Mouse (Mus musculus): ENCODE measurements around the gene Prkce.

Prkce gene

DNA sequence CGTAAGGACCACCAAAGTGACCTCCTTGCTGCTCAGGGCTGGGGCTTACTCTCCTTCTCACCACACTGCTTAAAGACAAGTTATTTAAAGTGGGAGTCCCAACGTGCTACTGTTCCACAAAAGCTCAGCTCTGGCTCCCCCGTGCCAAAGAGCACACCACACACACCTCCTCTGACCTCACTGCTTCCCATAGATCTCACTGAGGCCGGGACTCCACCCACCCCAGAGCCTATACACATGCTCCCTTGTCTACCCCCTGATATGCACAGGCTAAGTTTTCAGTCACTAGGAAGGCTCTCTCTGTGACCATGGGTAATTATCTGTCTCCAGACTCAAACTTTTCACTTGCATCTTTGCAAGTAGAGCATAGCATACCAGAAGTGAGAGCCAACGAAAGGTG lies 170.7 kb downstream of the Prkce start:
- no peak for DNase-seq

DNA sequence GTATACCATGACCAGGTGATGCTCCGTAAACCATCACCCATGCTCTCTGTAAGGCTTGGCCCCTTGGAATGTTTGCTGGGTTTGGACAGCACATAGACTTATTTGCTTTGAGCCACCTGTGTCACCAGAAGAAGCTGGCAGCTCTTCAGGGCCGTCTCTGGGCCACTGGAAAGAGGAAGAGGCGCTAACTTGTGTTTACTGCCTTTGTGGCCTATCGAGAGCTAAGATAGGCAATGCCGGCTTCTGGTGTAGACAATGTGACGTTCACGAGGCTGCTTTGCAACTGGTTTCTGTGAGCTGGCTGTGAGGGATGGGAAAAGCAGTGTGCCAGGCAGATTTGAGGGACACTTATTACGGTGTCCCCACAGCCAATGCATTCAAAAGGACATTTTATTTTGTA lies 176.4 kb downstream of the Prkce start:
- DNase-seq, result peak; percentile 26 to 42

DNA sequence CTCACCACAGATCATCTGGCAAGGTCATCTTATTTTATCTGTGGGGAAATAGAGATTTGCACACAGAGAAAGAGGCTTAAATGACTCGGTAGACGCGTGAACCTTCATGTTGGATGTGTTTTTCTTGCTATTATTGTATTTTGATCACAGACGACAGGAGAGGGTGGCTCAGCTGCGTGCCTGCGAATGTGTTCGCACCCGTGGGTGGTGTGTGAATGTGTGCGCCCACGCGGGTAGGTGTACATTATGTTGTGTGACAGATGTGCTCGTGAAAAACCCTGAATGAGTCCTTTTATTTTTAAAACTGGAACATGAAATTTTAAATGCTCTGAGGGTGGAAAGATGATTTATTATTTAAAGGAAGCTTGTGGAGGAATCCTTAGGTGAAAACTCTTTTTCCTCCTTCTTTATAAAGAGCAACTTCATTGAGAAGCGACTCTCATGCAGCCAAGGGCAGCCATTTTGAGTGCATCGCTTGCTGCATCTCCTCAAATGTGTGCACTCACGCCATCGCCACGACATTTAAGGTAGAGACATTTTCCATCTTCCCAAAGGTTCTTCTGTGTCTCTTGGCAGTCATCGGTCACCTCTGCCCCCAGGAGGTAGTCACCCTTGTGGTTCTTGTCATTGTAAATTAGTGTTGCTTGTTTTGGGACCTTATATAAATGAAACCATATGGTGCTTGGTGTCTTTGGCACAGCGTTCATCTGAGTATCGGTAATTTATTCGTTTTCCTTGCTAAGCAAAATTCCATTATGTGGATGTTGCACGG lies 177.8 kb downstream of the Prkce start:
- DNase-seq, result no peak

DNA sequence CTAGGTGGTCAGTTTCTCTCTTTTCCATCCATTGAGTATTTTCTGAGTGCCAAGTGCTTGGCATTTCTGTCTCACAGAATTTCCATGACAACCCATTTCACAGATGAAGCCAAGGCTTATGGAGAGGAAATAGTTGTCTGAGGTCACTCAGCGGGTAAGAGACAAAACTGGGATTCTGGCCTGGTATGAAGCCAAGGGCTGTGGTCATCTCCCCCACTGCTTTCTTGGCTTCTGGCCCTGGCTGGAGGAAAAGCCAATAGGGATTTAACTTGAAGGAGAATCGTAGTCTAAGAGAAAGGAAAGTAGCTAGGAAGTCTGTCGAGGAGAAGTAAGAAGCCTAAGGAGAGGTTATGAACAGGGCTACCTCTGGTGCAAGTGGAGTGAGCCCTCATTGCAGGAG lies 182.7 kb downstream of the Prkce start:
- peak; percentile 40 to 53 for DNase-seq

DNA sequence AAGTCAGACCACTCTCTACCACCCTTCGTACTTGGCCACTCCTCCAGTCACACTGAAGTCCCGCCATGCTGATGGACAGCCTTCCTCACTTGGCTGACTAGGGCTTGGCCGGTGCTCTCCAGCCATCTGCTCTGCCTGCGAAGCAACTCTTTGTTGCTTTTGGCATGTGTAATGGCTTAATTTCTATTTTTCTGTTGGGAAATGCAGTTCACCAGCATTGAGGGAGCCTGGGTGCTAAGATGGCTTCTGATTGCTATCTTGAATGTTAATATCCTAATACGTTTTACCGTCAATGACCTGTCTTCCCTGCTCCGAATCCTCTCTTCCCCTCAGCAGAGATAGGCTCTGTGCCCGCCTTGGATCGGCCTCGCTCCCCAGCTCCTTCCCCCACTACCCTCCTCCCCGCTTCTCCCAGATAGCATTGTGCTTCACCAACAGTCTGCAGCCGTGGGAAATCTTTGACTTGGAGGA lies 183.2 kb downstream of the Prkce start:
- DNase-seq, result no peak

DNA sequence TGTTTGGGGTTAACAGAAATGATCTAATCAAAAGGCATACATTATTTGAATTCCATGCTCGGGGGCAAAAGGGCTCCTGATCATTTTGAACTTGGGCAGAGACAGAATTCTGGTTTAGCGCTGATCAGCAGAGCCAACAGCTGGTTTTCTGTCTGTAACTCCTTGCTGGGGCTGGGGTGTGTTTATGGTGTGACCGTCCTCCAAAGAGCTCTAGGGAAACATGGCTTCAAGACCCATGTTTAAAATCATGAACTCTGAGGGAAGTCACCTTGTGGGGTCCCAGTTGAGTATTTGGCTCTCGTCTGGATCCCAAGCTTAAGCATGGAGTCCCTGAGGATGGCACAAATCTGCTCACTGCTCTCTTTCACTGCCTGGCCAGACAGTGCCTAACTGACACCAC lies 183.7 kb downstream of the Prkce start:
- DNase-seq, result no peak

DNA sequence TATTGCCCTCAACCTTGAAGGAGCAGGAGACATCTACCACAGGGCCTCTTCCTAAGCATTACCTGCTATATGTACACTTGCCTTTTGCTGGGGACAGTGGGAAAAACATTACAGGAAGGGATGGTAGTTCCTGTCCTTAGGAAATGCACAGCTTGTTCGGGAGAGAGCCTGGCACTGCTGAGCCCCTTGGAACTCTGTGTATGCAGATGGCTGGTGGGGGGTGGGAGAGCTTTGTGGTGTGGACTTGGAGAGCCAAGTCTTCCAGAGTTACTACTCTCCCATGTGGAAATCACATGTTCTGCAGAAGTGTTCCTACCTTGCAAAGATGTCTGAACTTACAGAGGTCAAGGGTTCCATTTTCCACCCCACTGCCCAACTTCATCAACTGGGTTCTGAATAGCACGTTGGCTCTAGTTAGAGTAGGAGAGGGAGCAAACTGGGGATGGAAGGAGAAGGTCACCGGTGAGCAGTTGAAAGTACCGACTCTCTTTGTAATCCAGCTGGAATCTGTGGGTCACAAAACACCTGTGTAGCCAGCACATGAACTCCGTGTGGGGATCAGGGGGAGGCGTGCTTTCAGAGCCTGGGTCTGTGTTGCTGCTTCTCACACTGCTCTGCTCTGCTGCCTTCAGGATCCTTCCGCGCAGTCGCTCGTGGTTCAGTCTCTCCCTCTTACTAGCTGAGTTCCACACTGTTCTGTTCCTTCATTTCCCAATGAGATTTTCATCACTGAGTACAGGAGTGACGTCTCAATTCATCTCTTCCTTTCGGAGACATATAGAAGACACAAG lies 184.9 kb downstream of the Prkce start:
- DNase-seq, result no peak

DNA sequence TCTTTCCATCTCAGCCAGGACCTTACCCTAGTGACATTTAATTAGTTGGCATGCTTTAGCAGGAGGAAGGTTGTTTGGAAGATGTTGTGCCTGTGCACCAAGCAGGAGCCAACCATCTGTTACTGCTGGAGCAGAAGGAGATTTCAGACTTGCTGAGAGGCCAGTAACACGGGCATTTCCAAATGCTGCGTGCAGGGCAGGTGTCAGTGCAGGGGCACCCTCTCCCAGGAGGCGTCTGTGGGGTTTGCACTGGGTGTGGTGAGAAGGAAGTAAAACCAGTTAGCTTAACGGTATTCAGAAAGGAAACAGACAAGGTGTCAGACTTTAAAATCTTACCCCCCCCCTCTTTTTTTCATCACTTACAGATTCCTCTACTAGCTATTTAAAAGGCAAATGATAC lies 186.1 kb downstream of the Prkce start:
- no peak for DNase-seq

DNA sequence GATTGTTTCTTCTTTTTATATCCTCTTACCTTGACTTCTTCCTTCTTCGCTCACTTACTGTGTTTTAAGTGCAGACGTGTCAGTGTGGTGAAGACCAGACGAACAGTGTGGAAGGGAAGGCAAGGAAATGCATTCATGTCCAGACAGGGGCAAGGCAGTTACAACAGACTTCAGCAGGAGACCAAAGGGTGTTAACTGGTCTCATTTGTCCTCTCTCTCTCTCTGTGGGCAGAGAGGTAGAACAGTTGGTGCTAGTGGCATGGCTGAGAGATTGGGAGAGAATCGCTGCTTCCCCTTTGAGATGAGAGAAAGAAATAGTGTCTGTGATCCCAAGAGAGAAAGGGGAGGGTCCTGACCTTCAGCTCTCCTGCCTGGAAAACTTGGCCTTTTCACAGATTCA lies 186.5 kb downstream of the Prkce start:
- no peak for DNase-seq

DNA sequence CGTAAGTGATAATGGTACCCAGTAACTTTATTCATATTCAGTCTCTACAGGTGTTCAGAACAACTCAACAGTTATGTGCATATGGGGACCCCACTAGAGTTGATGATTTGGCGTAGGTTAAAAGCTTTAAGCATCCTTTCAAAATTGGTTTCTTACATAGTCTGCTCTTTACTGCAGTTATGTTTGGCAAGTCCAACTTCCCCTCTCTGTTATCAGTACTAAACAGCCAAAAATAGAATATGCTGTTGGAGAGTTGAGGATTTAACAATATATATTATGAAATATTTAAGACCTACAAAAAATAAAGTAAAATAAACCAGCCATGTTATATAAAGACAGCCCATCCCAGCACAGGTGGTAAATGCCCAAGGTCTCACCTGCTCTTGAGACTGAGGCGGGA lies 187.3 kb downstream of the Prkce start:
- DNase-seq, result no peak

DNA sequence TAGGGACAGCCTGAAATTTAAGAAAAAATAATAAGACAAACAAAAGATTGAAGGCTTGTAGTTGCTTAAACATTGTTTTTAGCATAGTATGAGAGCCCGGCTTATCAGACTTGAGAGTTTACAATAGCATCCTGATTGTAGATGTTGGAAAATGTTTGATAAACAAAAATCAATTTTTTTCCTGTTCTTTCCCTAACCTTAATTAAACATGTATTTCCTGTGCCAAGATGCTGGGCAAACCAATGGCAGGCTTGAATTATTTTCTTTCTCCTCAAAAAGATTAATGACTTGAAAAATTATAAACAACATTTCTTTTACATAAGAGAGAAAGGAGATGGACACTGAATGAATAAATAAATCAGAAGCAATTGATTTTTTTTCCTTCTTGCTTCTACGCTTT lies 187.7 kb downstream of the Prkce start:
- no peak for DNase-seq

DNA sequence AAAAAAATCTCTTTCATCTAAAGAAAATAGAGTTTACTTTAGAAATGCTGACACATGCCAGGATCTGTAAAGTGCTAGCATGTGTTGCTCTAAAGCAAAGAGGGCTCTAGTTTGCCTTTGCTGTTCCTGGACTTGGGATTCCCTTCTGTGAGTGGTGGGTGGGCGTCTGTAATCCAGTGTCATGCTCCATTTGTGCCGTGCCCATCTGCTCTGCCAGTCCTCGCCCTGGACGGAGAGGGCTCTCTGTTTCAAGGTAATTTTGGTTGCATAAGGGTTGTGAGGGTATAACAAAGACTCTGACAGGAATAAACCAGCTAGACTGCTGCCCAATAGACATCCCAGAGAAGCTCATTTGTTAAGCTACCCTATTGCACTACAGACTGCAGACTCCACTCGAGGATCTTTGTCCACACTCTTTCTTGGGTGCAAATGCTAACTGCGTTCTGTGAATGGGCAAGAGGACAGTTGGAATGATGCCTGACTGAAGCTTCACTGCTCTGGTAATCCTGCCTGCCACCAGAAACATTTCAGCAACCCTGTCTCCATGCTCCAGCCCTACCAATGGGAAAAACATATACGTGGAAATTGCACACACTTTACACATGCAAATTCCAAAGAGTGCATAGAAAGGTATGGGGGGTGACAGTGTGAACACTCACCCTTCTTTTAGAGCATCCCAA lies 188.3 kb downstream of the Prkce start:
- no peak for DNase-seq

DNA sequence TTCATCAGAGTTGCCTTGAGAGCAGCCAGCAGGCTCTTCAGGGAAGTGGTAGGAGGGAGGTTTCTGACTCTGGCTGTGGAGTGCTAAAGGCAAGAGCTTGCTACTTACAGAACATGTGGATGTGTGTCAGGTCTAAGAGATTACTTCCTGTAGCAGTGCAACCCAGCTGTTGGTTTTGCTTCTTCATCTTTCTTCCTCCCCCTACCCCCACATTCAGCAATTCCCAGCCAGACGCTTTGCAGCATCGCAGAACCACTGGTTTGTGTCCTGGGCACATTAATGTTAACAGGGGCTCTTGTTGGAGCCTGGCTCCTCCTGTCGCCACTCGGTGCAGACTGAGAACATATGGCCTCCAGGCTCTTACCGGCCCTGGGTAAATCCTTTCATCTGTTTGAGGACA lies 190.8 kb downstream of the Prkce start:
- DNase-seq, result no peak

DNA sequence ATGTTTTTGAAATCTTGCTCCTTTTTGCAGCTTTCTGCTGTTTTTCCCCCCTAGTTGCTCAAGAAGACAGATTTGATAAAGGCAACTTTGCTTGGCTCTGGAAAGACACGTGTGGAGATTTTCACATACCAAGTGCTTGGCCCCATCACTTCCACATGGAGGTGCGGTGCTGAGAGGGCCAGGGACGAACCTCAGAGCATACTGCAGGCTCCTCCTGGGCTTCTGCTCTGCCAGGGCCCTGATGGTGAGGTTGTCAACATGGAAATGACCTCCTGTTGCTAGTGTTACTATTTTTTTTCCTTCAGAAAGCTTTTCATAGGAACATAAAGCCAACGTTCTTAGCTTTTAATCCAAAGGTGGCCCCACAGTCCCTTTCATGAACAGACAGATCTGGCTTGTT lies 191.3 kb downstream of the Prkce start:
- DNase-seq, result no peak

DNA sequence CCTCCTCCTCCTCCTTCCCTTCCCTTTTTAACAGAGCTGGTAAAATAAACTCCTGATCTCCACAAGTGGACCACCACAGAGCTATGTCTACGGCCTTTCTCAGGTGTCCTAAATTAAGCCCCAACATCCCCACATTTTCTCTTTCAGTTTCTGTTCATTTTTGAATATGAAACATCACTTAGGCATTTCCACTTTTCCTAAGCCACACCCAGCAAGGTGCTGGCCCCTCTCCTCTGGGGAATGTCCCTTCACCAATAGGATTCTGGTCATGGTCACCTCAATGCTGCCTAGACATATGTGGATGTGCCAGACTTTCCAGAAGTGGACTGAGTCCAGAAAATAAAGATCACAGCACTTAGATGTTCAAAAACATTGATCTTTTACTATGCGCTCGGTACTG lies 193.3 kb downstream of the Prkce start:
- DNase-seq, result no peak

DNA sequence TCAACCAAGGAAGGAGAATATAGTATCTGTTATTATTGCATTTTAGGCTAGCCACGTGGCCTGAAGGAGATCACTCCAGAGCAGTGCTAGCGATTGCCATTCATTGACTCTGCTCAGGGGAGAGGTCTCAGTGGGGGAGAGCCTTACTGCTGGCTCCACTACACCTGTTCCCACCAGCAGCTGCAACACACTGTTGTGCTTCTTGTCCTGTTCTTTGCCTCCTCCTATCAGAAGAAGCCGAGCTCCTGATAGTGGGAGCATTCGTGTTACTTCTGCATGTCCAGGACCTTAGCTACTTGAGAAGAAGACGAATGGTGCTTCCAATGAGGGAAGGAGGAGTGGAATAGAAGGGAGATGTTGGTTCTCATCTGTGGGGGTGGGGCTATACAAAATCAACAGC lies 195.8 kb downstream of the Prkce start:
- no peak for DNase-seq

DNA sequence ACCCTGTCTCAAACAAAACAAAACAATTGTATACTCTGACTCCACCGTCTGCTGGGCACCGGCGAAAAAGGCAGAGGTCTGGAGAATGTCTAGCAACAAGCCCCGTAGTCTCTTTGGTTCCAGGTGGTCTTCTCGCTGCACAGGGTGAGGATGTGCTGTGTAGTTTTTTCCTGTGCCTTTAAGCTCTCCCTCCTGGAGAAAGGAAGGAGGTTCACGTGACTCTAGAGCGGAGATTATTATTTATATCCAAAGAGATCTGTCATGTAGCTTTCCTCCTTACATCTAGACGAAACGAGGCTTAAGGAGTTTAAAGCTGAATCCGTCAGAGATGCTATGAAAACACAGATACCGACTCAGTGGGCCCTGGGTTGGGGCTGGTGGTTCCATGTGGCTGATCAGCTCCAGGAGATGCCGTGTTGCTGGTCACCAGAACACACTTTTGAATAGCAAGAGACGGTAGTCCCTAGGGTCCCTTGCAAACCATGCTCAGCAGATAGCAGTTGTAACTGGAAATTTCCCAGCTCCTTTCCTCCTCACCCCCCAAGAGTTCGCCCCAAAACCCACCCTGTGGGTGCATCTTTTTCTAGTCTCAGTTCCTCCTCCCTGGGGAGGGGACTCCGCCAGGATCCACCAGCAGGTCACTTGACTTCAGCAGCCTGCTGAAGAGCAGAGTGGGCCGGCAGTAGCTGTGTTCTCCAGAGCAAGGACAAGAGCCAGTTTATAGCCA lies 196.9 kb downstream of the Prkce start:
- no peak for DNase-seq

DNA sequence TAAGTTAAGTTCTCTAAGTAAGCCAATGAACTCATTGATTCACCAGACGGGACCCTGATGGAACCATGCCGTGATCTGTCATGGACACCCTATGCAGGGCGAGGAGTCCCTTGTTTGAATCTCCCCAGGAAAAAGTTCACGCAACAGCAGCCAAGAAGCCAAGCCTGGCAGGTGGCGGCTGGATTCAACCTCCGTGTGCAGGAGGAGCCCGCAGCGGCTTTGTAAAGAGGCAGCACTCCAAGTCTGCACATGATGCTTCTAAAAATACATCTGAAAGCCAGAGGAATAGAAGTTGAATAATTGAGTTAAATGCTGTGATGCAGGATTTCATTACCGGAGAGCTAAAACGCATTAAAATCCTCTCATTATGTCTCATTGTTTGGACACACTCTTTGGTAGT lies 199.3 kb downstream of the Prkce start:
- DNase-seq, result no peak

DNA sequence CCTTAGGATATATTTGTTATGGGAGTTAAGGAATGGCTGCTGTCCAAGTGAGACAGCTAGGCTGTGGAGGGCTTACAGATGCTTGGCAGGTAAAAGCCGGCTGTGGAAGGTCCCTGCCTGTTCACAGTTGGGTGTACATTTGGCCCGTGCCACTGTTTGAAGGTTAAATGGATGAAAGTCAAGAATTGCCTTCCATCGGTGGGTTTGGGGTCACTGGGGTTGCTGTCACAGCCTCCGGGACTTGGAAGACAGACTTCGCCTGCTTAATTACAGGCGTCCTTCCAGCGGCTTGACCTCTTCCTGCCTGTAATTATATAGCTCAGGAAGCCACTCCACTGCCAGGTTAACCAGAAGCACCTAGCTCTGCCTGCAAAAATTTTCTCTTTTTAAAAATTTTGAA lies 200.1 kb downstream of the Prkce start:
- DNase-seq, result no peak

DNA sequence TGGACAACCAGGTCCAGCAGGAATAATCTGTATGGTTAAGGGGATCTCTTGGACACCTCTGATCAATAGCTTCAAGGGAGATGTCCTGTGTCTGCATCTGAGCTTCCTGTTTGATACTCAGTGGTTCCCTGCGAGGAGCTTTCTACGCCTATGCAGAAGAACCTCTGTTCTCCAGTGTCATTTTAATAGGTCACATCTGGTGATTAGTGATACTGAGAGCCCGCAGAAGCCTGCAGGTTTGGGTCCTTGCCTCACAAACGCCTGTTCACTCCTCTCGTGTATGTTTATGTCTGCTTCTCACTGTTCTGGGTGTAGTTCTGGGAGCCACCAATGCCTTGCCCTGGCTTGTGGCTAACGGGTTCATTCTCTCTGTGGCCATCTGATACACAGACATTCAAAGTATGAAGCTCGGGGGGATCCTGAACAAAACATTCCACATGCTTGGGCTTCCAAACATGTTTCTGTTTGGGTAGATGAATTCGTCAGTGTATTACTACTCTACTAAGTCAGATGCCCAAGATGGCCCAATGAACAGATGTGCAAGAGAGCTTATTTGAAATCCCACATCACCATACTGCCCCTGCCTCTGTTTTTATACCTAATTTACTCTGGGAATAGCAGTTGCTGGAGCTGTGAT lies 202.6 kb downstream of the Prkce start:
- no peak for DNase-seq

DNA sequence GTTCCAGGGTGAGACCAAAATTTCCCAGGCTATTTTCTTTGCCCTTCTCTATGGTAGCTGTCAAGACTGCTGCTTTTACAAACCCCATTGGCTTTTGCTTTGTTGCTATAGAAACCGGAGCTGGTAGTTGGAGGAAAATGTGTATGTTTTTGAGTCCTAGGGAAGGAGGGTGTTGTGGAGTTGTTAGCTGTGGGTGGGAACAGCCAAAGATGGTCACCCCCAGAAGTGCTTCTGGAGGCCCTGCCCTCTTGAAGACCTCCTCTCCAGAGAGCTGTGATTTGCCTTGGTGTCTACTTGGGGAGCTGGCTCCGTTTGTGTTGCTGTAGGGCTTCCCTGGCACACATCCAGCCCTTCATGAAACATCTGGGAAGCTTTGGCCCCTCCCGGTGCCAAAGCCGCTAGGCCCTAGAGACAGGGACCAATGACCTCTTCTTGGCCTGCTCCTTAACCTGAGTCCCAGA lies 203.5 kb downstream of the Prkce start:
- no peak for DNase-seq

DNA sequence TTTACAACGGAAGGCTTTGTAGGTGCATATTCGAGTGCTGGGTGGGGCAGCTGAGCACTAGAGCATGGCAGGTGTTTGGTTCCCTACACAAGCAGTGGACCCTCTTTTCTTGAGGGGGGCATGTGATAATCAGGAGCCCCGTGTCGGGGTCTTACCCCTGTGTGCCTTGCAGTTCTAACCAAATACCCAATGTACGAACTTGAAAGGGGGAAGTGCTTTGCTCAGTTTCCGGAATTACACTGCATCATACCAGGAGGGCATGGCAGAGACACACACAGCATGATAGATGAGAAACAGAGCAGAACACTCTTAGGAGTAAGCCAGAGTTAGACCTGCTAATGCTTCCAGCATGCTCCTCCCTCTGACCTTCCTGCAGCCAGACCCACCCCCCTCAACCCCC lies 208.8 kb downstream of the Prkce start:
- no peak for DNase-seq

DNA sequence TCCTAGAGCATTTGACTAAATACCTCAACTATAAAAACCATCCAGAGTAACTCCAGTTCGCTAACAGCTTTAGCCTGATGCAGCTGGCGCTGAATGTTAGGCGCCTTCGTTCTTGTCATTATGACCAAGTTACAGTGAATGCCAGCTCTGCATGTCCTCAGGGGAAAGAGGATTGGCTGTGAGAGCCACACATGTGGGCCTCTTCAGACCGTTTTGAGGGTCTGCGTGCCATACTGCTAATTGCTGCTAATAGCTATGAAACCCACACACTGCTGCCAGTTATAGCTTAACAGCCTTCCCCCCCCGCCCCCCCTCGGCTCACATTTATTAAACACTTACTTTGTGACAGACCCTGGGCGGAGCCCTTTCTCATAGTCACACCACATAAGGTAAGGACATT lies 210.3 kb downstream of the Prkce start:
- DNase-seq, result no peak

All from lung, adult 18-20 months (tissue).